Mouse (Mus musculus): ENCODE results near the gene Gphn. TPM values are rescaled to one million over a fixed set of nuclear protein-coding genes. Genes with fewer than 3 reads are reported as not detected.

Gphn gene
- polyA plus RNA-seq, 1 experiment from 2014 or later = 34.7 TPM

GRCm38 (mm10) chr12:78219191-78219825, 6.9 kb upstream of the Gphn start:
- no peaks in the 10 kb centered on the region for H3K36me3 ChIP-seq (ENCODE audit: control insufficient read depth, insufficient read depth)
- no peaks in the 10 kb centered on the region for H3K4me1 ChIP-seq (replicated peaks; ENCODE audit: control insufficient read depth, insufficient read depth, low read length)
- no peaks in the 10 kb centered on the region for H3K27me3 ChIP-seq (replicated peaks; ENCODE audit: control insufficient read depth, insufficient read depth, low read length)
- no peaks in the 10 kb centered on the region for H3K9me3 ChIP-seq (ENCODE audit: control insufficient read depth, low read length)
- no peak overlapping the region for H3K4me3 ChIP-seq (replicated peaks; ENCODE audit: low read length)
- no peak for ATAC-seq
- no peak overlapping the region for H3K9ac ChIP-seq (replicated peaks; ENCODE audit: low read depth, low read length)
- no peak overlapping the region for H3K27ac ChIP-seq (ENCODE audit: low read length)
- H3K4me2 ChIP-seq (ENCODE audit: low read length) = no peak overlapping the region
- WGBS = 86% methylated on average over 4 of the region's 4 CpGs

GRCm38 (mm10) chr12:78226519-78226875, 318 bp downstream of the Gphn start:
- Histone ChIP-seq H3K27me3 (replicated peaks; ENCODE audit: control insufficient read depth, insufficient read depth, low read length) (no peaks in the 10 kb centered on the region), H3K4me3 (replicated peaks; ENCODE audit: low read length) (peak overlapping the region; percentile 97), H3K27ac (ENCODE audit: low read length) (peak overlapping the region; percentile 99), H3K4me2 (ENCODE audit: low read length) (peak overlapping the region; percentile 65), H3K4me1 (replicated peaks; ENCODE audit: control insufficient read depth, insufficient read depth, low read length) (peaks cover 5% of the 10 kb centered on the region), H3K9ac (replicated peaks; ENCODE audit: low read depth, low read length) (peak overlapping the region; percentile 92), H3K36me3 (ENCODE audit: control insufficient read depth, insufficient read depth) (no peaks in the 10 kb centered on the region), H3K9me3 (ENCODE audit: control insufficient read depth, low read length) (no peaks in the 10 kb centered on the region)
- peak; percentile 88 for ATAC-seq
- whole genome bisulfite sequencing = under 1% methylated on average over 47 of the region's 48 CpGs

GRCm38 (mm10) chr12:78227021-78227932, 1.1 kb downstream of the Gphn start:
- under 1% methylated on average over 52 of the region's 57 CpGs for WGBS
- Histone ChIP-seq H3K36me3 (ENCODE audit: control insufficient read depth, insufficient read depth) (no peaks in the 10 kb centered on the region), H3K9ac (replicated peaks; ENCODE audit: low read depth, low read length) (peak overlapping the region; percentile 92), H3K4me3 (replicated peaks; ENCODE audit: low read length) (peak overlapping the region; percentile 97), H3K9me3 (ENCODE audit: control insufficient read depth, low read length) (no peaks in the 10 kb centered on the region), H3K4me1 (replicated peaks; ENCODE audit: control insufficient read depth, insufficient read depth, low read length) (peaks cover 5% of the 10 kb centered on the region), H3K27ac (ENCODE audit: low read length) (peak overlapping the region; percentile 99), H3K4me2 (ENCODE audit: low read length) (peak overlapping the region; percentile 65), H3K27me3 (replicated peaks; ENCODE audit: control insufficient read depth, insufficient read depth, low read length) (no peaks in the 10 kb centered on the region)
- ATAC-seq = peak; percentile 22

- Histone ChIP-seq H3K36me3 (ENCODE audit: control insufficient read depth, insufficient read depth) (no peaks in the 10 kb centered on the region), H3K4me2 (ENCODE audit: low read length) (peak overlapping the region; percentile 65), H3K4me1 (replicated peaks; ENCODE audit: control insufficient read depth, insufficient read depth, low read length) (peaks cover 5% of the 10 kb centered on the region), H3K27ac (ENCODE audit: low read length) (no peak overlapping the region), H3K27me3 (replicated peaks; ENCODE audit: control insufficient read depth, insufficient read depth, low read length) (no peaks in the 10 kb centered on the region), H3K9me3 (ENCODE audit: control insufficient read depth, low read length) (no peaks in the 10 kb centered on the region), H3K9ac (replicated peaks; ENCODE audit: low read depth, low read length) (peak overlapping the region; percentile 92; the same call in 1 of the 2 replicates), H3K4me3 (replicated peaks; ENCODE audit: low read length) (peak overlapping the region; percentile 97)
- no peak for ATAC-seq
- 35% methylated on average over 4 of the region's 4 CpGs for WGBS
Observed at GRCm38 (mm10) chr12:78228139-78228538, 2.0 kb downstream of the Gphn start.

GRCm38 (mm10) chr12:78232560-78232959, 6.4 kb downstream of the Gphn start:
- ATAC-seq = no peak
- no peaks in the 10 kb centered on the region for H3K27me3 ChIP-seq (replicated peaks; ENCODE audit: control insufficient read depth, insufficient read depth, low read length)
- no peak overlapping the region for H3K4me3 ChIP-seq (replicated peaks; ENCODE audit: low read length)
- H3K4me1 ChIP-seq (replicated peaks; ENCODE audit: control insufficient read depth, insufficient read depth, low read length) = peaks cover 5% of the 10 kb centered on the region
- H3K9ac ChIP-seq (replicated peaks; ENCODE audit: low read depth, low read length) = no peak overlapping the region
- no peak overlapping the region for H3K4me2 ChIP-seq (ENCODE audit: low read length)
- no peak overlapping the region for H3K27ac ChIP-seq (ENCODE audit: low read length)
- H3K36me3 ChIP-seq (ENCODE audit: control insufficient read depth, insufficient read depth) = no peaks in the 10 kb centered on the region
- no peaks in the 10 kb centered on the region for H3K9me3 ChIP-seq (ENCODE audit: control insufficient read depth, low read length)

- H3K36me3 ChIP-seq (ENCODE audit: control insufficient read depth, insufficient read depth) = no peaks in the 10 kb centered on the region
- H3K9me3 ChIP-seq (ENCODE audit: control insufficient read depth, low read length) = no peaks in the 10 kb centered on the region
- no peak for ATAC-seq
- WGBS = 51% methylated on average over 1 of the region's 1 CpGs
- no peaks in the 10 kb centered on the region for H3K4me1 ChIP-seq (replicated peaks; ENCODE audit: control insufficient read depth, insufficient read depth, low read length)
- no peaks in the 10 kb centered on the region for H3K27me3 ChIP-seq (replicated peaks; ENCODE audit: control insufficient read depth, insufficient read depth, low read length)
- no peak overlapping the region for H3K4me3 ChIP-seq (replicated peaks; ENCODE audit: low read length)
- H3K9ac ChIP-seq (replicated peaks; ENCODE audit: low read depth, low read length) = no peak overlapping the region
- no peak overlapping the region for H3K4me2 ChIP-seq (ENCODE audit: low read length)
- no peak overlapping the region for H3K27ac ChIP-seq (ENCODE audit: low read length)
Observed at GRCm38 (mm10) chr12:78248366-78248765, 22.2 kb downstream of the Gphn start.

GRCm38 (mm10) chr12:78249151-78249550, 23.0 kb downstream of the Gphn start:
- no peak for ATAC-seq
- H3K9ac ChIP-seq (replicated peaks; ENCODE audit: low read depth, low read length) = no peak overlapping the region

GRCm38 (mm10) chr12:78277386-78277785, 51.2 kb downstream of the Gphn start:
- 66% methylated on average over 2 of the region's 2 CpGs for WGBS
- Histone ChIP-seq H3K27ac (ENCODE audit: low read length) (no peak overlapping the region), H3K4me2 (ENCODE audit: low read length) (no peak overlapping the region), H3K36me3 (ENCODE audit: control insufficient read depth, insufficient read depth) (no peaks in the 10 kb centered on the region), H3K27me3 (replicated peaks; ENCODE audit: control insufficient read depth, insufficient read depth, low read length) (no peaks in the 10 kb centered on the region), H3K4me3 (replicated peaks; ENCODE audit: low read length) (no peak overlapping the region), H3K4me1 (replicated peaks; ENCODE audit: control insufficient read depth, insufficient read depth, low read length) (no peaks in the 10 kb centered on the region), H3K9me3 (ENCODE audit: control insufficient read depth, low read length) (no peaks in the 10 kb centered on the region), H3K9ac (replicated peaks; ENCODE audit: low read depth, low read length) (no peak overlapping the region)
- no peak for ATAC-seq

More at GRCm38 (mm10) chr12:78249151-78249550, 23.0 kb downstream of the Gphn start:
- Histone ChIP-seq H3K4me3 (replicated peaks; ENCODE audit: low read length) (no peak overlapping the region), H3K27me3 (replicated peaks; ENCODE audit: control insufficient read depth, insufficient read depth, low read length) (no peaks in the 10 kb centered on the region), H3K4me2 (ENCODE audit: low read length) (no peak overlapping the region), H3K27ac (ENCODE audit: low read length) (no peak overlapping the region), H3K4me1 (replicated peaks; ENCODE audit: control insufficient read depth, insufficient read depth, low read length) (no peaks in the 10 kb centered on the region), H3K9me3 (ENCODE audit: control insufficient read depth, low read length) (no peaks in the 10 kb centered on the region), H3K36me3 (ENCODE audit: control insufficient read depth, insufficient read depth) (no peaks in the 10 kb centered on the region)

- Histone ChIP-seq H3K9me3 (ENCODE audit: control insufficient read depth, low read length) (no peaks in the 10 kb centered on the region), H3K36me3 (ENCODE audit: control insufficient read depth, insufficient read depth) (no peaks in the 10 kb centered on the region), H3K27ac (ENCODE audit: low read length) (no peak overlapping the region), H3K27me3 (replicated peaks; ENCODE audit: control insufficient read depth, insufficient read depth, low read length) (no peaks in the 10 kb centered on the region), H3K9ac (replicated peaks; ENCODE audit: low read depth, low read length) (no peak overlapping the region), H3K4me2 (ENCODE audit: low read length) (no peak overlapping the region), H3K4me3 (replicated peaks; ENCODE audit: low read length) (no peak overlapping the region), H3K4me1 (replicated peaks; ENCODE audit: control insufficient read depth, insufficient read depth, low read length) (no peaks in the 10 kb centered on the region)
- no peak for ATAC-seq
- WGBS = 97% methylated on average over 1 of the region's 1 CpGs
Observed at GRCm38 (mm10) chr12:78290384-78290783, 64.2 kb downstream of the Gphn start.

All from forebrain, embryonic 16.5 days (tissue).